Mouse (Mus musculus): ENCODE measurements around the gene Cirbp. TPM values are rescaled to one million over a fixed set of nuclear protein-coding genes. Genes with fewer than 3 reads are reported as not detected.
A peak's percentile ranks its signal among the peaks of the same experiment; 100 is the strongest.

The Cirbp gene
- total RNA-seq, 1 experiment from 2014 or later, result 151 TPM

DNA sequence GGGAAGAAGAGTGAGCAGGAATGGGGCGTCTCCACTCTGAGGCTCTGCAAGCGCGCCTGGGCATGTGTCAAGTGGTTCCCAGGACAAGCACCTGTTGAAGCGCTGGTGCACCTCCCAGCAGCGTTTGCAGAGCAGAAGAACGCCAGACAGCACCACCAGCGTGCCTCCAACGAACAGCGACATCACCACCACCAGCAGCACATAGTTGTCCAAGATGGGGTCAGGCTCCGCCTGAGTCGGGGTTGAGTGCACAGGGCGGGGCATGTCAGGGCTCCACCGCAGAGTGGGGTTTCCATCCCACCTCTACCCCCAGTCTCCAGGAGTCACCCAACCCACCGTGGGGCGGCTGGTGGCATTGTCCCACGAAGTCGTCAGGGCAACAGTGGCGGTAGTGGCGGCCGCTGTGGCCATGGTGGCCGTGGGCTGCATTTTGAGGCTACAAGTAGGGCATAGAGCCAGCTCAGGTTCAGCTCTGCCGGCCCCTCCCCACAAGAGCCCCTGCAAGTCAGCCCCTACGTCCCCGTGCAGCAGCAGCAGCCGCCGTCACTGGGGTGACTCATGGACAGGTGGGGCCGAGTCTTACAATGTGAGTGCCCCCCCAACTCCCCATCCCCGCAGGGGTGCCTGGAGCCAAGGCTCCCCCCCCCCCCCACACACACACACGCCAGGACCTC lies 28.7 kb upstream of the Cirbp start:
- ATAC-seq (ENCODE audit: extremely low read depth, insufficient number of reproducible peaks, low FRiP score, poor library complexity, severe bottlenecking), result no peak

GRCm38 (mm10) chr10:80137626-80138552 lies 27.9 kb upstream of the Cirbp start:
- no peak for ATAC-seq (ENCODE audit: extremely low read depth, insufficient number of reproducible peaks, low FRiP score, poor library complexity, severe bottlenecking)

DNA sequence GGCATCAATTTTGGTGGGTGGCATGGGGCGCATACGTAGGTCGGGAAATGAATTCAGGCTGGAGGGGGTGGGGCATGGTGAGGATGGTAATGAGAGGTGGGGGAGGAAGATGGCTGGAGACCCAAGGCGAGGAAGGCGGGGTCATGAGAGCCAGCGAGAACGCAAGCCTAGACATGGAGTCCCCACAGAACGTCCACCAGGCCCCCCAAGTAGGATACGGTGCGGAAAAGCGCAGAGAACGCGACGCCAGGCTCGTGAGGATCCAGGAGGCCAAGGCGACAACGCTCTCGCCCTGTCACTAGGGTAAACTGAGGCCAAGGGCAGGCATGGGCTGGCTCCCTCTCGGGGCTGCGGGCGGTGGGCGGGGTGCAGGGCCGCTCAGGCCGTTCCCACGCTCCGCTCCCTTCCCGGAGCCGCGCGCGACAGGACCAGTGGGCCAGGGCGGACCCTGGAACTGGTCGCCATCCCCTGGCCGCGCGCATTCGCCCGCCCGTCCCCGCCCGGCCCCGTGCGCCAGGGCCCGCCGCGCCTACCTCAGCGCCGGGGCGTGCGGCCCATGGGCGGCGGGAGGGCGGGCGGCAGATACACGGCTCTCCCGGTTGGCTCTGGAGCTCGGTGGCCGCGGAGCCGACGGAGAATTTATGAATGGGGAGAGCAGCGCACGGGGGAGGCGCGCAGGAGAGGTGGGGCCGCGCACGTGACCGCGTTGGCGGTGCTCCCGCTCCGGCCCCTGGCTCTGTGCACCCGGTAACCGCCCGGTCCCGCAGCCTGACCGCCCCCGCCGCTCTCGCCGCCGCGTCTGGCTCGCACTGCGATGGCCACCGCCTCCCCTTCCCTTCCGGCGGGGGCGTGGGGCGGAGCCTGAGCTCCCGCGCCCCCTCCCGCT lies 27.0 kb upstream of the Cirbp start, which contains the start of gene Atp5d:
TSS of gene Atp5d (plus strand) at position 80 of the 886 bp plus-strand sequence.
- no peak for ATAC-seq (ENCODE audit: extremely low read depth, insufficient number of reproducible peaks, low FRiP score, poor library complexity, severe bottlenecking)

GRCm38 (mm10) chr10:80139439-80139775 lies 26.4 kb upstream of the Cirbp start:
- ATAC-seq (ENCODE audit: extremely low read depth, insufficient number of reproducible peaks, low FRiP score, poor library complexity, severe bottlenecking), result no peak

- ATAC-seq (ENCODE audit: extremely low read depth, insufficient number of reproducible peaks, low FRiP score, poor library complexity, severe bottlenecking), result no peak
Observed at GRCm38 (mm10) chr10:80139975-80140665, 25.7 kb upstream of the Cirbp start.

GRCm38 (mm10) chr10:80140666-80141035 lies 25.1 kb upstream of the Cirbp start, which contains the start of gene Cbarp:
Gene Cbarp, minus strand, starts transcription at chr10:80140835.
- no peak for ATAC-seq (ENCODE audit: extremely low read depth, insufficient number of reproducible peaks, low FRiP score, poor library complexity, severe bottlenecking)

- peak; percentile 79 for ATAC-seq (ENCODE audit: extremely low read depth, insufficient number of reproducible peaks, low FRiP score, poor library complexity, severe bottlenecking)
Observed at GRCm38 (mm10) chr10:80141243-80141642, 24.5 kb upstream of the Cirbp start.

DNA sequence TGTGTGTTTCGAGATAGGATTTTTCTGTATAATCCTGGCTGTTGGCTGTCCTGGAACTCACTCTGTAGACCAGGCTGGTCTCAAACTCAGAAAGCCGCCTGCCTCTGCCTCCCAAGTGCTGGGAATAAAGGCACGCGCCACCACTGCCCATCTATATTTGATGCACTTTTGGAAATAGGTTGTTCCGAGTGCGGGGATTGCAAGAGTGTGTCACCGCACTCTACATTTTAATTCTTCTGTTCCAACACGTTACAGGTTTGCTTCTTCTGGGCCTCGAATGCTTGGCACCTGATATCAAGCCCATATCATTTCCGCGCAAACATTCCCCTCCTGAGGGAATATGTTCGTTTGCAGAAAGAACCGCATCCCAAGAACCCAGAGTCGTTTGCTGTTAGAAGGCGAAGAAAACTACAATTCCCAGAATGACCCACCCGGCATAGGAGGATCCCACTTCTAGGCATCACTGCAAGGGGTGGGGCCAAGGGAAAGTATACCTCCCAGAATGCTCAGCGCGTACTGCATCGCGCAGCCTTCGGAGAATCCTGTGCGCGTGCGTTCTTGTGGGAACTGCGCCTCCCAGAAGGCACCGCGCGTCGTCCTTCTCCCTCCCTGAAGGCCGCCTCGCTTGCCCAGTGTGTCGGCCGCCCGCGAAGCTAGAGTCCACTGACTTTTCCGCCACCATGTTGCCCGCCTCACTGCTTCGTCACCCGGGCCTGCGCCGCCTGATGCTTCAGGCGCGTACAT lies 23.8 kb upstream of the Cirbp start:
- peak; percentile 75 for ATAC-seq (ENCODE audit: extremely low read depth, insufficient number of reproducible peaks, low FRiP score, poor library complexity, severe bottlenecking)

- no peak for ATAC-seq (ENCODE audit: extremely low read depth, insufficient number of reproducible peaks, low FRiP score, poor library complexity, severe bottlenecking)
Observed at GRCm38 (mm10) chr10:80142530-80142925, 23.3 kb upstream of the Cirbp start.

DNA sequence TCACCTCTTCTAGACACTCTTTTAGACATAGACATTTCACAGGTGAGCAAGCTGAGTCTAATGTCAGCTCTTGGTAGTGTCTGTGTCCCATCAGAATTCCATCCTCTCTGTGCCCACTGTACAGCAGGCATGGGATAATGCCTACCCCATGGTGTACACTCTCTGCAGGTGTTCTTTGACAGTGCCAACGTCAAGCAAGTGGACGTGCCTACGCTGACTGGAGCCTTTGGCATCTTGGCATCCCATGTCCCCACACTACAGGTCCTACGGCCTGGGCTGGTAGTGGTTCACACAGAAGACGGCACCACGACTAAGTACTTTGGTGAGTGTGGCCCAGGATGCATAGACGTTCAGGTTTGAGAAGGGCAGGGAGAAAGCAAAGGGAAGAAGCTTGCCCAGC lies 22.1 kb upstream of the Cirbp start:
- no peak for ATAC-seq (ENCODE audit: extremely low read depth, insufficient number of reproducible peaks, low FRiP score, poor library complexity, severe bottlenecking)

GRCm38 (mm10) chr10:80144159-80144558 lies 21.6 kb upstream of the Cirbp start:
- no peak for ATAC-seq (ENCODE audit: extremely low read depth, insufficient number of reproducible peaks, low FRiP score, poor library complexity, severe bottlenecking)

DNA sequence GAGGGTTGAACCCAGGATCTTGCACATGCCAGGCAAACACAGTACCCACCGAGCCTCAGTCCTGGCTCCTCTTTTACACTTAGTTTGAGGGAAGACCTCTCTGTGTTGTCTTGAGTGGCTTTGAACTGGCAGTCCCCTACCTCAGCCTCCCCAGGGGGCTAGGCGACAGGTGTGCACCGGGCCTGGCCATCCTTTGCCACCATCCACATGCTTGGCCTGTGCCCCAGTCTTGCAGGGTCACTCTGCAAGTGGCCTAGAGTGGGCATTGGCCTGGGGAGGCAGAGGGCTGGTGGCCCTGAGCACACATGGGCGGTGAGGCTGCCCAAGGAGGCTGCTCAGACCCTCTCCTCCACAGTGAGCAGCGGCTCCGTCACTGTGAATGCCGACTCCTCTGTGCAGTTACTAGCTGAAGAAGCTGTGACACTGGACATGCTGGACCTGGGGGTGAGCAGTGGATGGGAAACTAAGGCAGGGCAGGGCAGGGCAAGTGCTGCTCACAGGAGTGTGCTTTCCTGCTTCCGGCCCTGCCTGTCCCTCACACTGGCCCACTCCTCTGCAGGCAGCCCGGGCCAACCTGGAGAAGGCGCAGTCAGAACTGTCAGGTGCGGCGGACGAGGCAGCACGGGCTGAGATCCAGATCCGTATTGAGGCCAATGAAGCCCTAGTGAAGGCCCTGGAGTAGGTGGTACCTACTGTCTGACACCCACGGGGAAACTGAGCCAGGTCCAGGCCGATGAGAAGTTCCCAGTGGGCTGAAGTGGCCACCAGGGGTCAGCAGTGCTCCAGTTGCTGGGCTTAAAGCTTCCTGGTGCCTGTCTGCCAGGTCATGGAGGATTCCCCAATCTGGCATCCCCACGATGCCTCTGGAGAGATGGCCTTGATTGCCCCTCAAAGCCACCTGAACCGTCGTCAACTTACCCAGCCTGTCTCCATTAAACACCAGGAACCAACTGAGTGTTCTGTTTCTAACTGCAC lies 20.6 kb upstream of the Cirbp start:
- ATAC-seq (ENCODE audit: extremely low read depth, insufficient number of reproducible peaks, low FRiP score, poor library complexity, severe bottlenecking), result no peak

DNA sequence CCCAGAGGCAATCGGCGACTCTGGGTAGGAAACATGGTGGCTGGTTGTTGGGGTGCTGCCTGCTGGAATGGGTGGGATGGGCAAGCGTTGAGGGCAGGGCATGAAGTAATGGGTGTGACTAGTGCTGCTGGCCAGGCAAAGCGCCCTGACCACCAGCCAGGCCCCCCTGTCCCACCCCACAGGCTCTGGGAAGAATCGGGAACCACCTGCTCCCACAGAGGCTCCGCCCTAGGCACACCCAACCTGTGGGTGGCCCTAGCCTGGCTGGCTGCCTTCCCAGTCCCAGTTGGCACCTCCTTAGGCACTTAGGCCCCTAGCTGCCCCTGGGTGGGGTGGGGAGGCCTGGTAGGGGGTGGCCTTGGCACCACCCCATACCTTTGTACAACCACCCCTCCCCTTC lies 19.9 kb upstream of the Cirbp start:
- no peak for ATAC-seq (ENCODE audit: extremely low read depth, insufficient number of reproducible peaks, low FRiP score, poor library complexity, severe bottlenecking)

DNA sequence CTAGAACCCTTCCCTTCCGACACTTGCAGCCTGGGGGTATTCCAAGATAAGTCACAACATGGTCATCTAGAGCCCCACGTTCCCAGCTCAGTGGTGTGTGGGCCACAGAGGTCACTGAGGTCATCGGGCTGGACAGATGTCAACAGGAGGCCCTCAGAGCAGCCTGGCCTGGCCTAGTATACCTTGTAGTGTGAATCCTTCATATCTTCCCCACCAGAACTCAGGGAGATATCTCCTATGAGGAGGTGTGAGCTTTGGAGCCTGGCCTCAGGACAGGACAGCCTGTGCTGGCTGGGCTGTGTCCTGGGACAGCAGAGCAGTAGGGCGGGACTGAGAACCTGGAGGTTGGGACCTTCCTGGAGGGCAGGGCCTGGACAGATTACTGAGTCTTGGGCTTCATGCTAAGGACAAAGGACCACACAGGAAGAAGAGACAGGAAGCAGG lies 19.2 kb upstream of the Cirbp start:
- no peak for ATAC-seq (ENCODE audit: extremely low read depth, insufficient number of reproducible peaks, low FRiP score, poor library complexity, severe bottlenecking)

GRCm38 (mm10) chr10:80147146-80147718 lies 18.6 kb upstream of the Cirbp start:
- ATAC-seq (ENCODE audit: extremely low read depth, insufficient number of reproducible peaks, low FRiP score, poor library complexity, severe bottlenecking), result no peak

GRCm38 (mm10) chr10:80147719-80148601 lies 17.8 kb upstream of the Cirbp start, which contains the start of gene Midn:
Gene Midn, plus strand, starts transcription at chr10:80148272.
- ATAC-seq (ENCODE audit: extremely low read depth, insufficient number of reproducible peaks, low FRiP score, poor library complexity, severe bottlenecking), result peak; percentile 17

Data from neutrophil, adult 5-6 weeks (primary cell).